Mouse (Mus musculus) G1E (cell line): Measurements from ENCODE around the gene Borcs6.

Experiments used
- CTCF ChIP-seq: IDR thresholded peaks from 2 replicates; pipeline ENCODE4 v1.5.1; 2012; ENCODE audit warnings: low read depth, low read length, inconsistent platforms, mixed read lengths
- GATA1 ChIP-seq: IDR thresholded peaks from 2 replicates; pipeline ENCODE4 v1.6.1; 2012; ENCODE audit warnings: borderline replicate concordance, low read length, inconsistent platforms, mixed read lengths
- GATA2 ChIP-seq: IDR thresholded peaks from 2 replicates; pipeline ENCODE4 v1.6.1; 2012; ENCODE audit warnings: low read depth, low read length, inconsistent platforms, borderline replicate concordance
- TAL1 ChIP-seq: conservative IDR thresholded peaks from 2 replicates; pipeline ENCODE4 v1.6.1; 2012; ENCODE audit warnings: low read depth, low read length, inconsistent platforms, mixed read lengths

GRCm38 (mm10) chr11:69099177-69099914, 39.8 kb downstream of the Borcs6 start:
- TF ChIP-seq CTCF (no peak), GATA2 (no peak), TAL1 (no peak), GATA1 (no peak)
